Mouse (Mus musculus) macrophage (primary cell): ENCODE results near the gene Cdkn2a. TPM values are rescaled to one million over a fixed set of nuclear protein-coding genes. Genes with fewer than 3 reads are reported as not detected.

Experiments used
- H3K27ac ChIP-seq: fragments of 350-480 bp; formaldehyde crosslinking; 2 replicates; pipeline ENCODE4 v1.9.0; 2021
- H3K36me3 ChIP-seq: fragments of 350-480 bp; formaldehyde crosslinking; 2 replicates; pipeline ENCODE4 v1.9.0; 2021; ENCODE audit errors: inconsistent target
- H3K4me3 ChIP-seq: fragments of 350-480 bp; formaldehyde crosslinking; 2 replicates; pipeline ENCODE4 v1.9.0; 2021; ENCODE audit errors: inconsistent target
- H3K79me2 ChIP-seq: fragments of 350-480 bp; formaldehyde crosslinking; 2 replicates; pipeline ENCODE4 v1.9.0; 2021; ENCODE audit errors: inconsistent target
- WGBS: methylation state at CpG from one replicate; pipeline ENCODE4 v1.1.7; 2026; ENCODE audit warnings: inconsistent platforms; ENCODE audit not compliant: missing documents; 5-methylcytosine and 5-hydroxymethylcytosine counted together
- polyA plus RNA-seq: library from polyadenylated mRNA; stranded (reverse); fragments of 250-400 nt; gene quantifications from 3 replicates; pipeline ENCODE4 v1.2.4, GENCODE M21; 2018; ENCODE audit warnings: inconsistent platforms

The Cdkn2a gene
- polyA plus RNA-seq, 1 experiment from 2014 or later = 0.24 TPM

DNA sequence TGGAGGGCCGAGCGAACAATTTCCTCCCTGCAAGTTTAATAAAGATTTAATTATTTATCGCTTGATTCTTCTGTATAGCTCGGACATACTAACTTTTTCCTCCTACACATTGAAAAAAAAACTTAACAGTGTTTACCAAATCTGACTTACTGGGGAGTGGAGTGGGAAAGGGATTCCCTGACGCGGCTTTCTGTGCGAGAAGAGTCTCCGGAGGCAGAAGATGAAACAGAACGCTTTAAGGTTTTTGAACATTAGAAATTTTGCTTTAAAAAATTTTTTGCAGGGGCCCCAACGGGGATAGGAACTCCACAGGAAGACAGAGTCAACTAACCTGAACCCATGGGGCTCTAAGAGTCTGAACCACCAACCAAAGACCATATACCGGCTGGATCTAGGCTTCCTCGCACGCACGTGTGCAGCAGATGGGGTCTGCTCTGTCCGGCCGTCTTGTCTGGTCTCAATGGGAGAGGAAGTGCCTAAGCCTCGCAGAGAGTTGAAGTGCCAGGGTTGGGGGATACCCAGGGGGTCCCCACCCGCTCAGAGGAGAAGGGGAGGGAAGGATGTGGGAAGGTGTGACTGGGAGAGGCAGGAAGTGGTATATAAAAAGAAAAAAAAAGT, 22.2 kb downstream of the Cdkn2a start:
- Histone ChIP-seq H3K79me2 (no peaks in the 10 kb centered on the region), H3K36me3 (no peaks in the 10 kb centered on the region), H3K4me3 (no peak overlapping the region), H3K27ac (no peak overlapping the region)
- 10% methylated on average over 18 of the region's 18 CpGs for WGBS

DNA sequence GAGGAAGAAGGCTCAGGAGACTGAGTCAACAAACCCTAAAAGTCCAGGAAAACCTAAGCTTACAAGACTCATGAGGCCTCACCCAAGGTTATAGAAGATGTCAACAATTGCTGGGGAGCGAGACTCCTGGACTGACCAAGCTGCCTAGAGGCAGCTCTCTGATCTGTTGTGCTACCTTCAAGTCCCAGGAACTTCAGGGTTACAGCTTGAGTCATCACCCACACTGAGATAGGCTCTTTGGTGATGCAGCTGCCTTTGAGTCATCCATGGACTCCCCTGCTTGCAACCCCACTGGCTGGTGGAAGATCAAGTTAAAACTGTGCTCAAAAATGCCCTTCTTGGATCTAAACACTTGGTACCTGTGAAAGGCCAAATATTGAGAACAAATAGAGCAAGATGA, 36.7 kb downstream of the Cdkn2a start:
- Histone ChIP-seq H3K4me3 (no peak overlapping the region), H3K27ac (no peak overlapping the region), H3K79me2 (no peaks in the 10 kb centered on the region), H3K36me3 (no peaks in the 10 kb centered on the region)
- 77% methylated on average over 1 of the region's 1 CpGs for WGBS

DNA sequence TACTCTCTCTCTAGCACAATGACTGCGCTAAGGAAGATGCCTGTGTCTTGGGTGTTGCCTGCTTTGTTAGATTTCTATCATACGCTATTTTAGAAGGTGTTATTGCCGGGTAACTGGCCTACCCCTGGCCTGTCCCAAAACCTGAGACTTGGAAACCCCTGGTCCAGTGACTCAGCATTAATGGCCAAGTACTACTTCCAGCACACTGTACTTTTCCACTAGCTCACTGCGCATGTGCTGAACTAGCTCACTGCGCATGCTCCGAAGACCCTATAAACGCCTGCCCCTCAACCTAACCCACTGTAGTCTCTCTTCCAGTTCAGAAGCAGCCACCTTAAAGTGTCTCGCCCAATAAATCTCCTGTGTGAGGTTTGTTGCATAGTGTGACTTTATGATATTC, 60.0 kb downstream of the Cdkn2a start:
- Histone ChIP-seq H3K27ac (no peak overlapping the region), H3K4me3 (no peak overlapping the region), H3K79me2 (no peaks in the 10 kb centered on the region), H3K36me3 (no peaks in the 10 kb centered on the region)
- 90% methylated on average over 8 of the region's 8 CpGs for WGBS

Other genes with a start within 250 kb of the Cdkn2a start
- 9.7 to 40.5 TPM (median 19.4 TPM) in 3 replicates for gene Mtap, start 157.5 kb downstream of the Cdkn2a start, polyA plus RNA-seq
- gene Cdkn2b, start 16.4 kb upstream of the Cdkn2a start, polyA plus RNA-seq = 0.37 to 1.4 TPM (median 0.42 TPM) in 3 replicates